Mouse (Mus musculus) induced T-regulatory cell, adult 2 months (primary cell): ENCODE results near the gene Nxf7.
"Not testable (repeated sequence)": the region's sequence is repeated elsewhere in the genome, so short reads cannot be mapped to it uniquely, and the experiment has no call there.

ENCODE experiments used
- DNase-seq: peaks from one replicate; pipeline ENCODE4 v3.0.0-alpha.2; 2012; ENCODE audit warnings: low read depth

Nxf7 gene

DNA sequence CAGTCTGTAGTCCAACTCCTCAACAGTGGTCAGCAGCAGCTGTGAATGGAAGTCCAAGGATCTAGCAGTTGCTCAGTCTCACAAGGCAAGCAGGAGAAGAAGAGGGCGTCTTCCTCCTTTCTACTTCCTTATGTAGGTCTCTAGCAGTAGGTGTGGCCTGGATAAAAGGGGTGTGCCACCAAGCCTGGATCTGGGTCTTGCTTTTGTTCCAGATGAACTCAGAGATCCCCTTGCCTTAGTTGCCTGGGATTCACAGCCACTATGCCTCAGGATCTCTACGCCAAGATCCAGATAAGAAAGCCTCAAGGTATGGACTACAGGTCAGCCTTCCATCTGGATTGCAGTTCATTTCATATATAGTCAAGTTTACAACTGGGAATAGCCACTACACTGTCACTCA, at the start of gene Nxf7:
TSS of gene Nxf7 (minus strand) at position 101 of the 400 bp plus-strand sequence.
- DNase-seq, result no peak

DNA sequence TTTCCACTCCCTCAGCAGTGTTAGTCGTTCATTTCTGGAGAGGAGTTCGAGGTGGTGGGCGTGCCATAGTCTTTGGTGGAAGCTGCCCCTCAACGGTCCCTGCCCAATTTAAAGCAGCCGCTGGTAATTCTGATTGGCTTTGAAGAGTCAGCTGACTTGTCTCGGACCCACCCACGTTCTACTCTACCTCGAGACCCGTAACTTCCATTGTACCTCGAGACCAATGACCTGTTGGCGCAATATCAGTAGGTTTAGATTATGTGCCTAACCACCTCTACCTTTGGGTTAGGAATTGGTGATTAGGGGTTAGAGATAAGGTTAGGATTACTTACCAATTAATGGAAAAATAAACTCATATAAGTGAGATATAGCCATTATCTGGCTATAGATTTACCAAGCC, 29.0 kb upstream of the Nxf7 start, which contains the start of gene Prame:
TSS of gene Prame (minus strand) at position 101 of the 400 bp plus-strand sequence.
- no peak for DNase-seq

DNA sequence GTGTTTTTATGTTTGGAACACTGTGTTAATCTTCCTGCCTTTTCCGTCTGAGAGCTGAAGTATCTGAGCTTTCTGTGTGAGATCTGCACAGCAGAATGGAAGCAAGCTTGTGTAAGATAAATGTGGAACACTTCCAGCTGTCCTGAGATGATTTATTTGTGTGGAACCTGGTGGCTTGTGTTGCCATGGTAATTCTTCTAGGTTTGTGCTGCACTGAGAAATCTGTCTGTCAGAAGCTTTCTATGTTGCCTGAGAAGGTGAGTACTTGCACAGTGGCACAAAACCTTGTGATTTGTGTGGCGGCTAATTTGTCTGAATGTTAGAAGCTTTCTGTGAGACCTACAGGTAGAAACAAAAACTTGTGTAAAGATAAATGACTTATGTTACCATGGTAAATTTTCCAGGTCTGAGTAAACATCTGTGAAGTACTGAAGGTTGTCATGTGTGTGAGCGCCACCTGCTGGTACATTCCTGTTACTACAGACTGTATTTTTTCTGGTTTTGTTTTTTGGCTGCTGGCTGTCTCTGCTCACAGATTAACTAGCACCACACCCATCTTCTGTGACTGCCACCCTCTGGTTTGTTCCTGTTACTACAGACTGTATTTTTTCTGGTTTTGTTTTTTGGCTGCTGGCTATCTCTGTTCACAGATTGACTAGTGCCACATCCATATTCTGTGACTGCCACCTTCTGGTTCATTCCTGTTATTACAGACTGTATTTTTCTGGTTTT, 2.9 kb upstream of the Nxf7 start:
- DNase-seq, result peak; percentile 68

DNA sequence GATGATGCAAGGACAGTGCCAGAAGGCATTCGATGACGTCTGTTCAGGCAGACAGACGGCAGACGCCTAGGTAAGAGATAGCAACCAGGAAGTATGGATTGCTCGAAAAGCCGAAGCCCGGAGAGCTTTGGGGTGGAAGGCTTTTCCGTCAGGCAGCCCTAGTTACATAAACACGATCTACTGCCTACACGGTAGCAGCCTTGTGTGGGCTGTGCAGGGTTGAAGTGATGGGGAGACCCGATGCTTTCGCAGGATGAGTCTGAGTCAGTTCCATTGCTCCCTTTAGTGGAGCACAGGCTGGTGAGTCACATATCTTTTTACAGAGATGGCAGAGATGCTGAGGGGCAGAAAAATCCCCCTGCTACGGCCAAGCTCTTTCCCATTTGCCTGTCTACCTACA, 481 bp downstream of the Nxf7 start:
- DNase-seq, result no peak

DNA sequence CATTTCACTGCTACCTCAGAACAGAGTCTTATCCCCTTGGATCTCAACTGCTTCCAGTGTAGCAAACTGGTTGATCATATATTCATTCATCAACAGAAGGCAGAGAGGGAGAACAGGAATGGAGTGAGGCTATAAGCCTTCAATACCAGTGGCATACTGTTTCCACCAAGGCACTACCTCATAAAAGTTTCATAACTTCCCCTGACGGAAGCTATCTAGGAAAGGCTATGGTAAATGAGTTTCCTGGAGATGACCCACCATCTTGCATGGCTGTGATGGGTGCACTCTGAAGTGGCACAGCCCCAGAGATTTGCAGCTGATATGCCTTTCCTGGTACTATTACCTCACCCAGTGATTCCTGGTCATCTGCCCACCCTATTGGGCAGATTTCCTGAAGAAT, 22.2 kb downstream of the Nxf7 start:
- no peak for DNase-seq

DNA sequence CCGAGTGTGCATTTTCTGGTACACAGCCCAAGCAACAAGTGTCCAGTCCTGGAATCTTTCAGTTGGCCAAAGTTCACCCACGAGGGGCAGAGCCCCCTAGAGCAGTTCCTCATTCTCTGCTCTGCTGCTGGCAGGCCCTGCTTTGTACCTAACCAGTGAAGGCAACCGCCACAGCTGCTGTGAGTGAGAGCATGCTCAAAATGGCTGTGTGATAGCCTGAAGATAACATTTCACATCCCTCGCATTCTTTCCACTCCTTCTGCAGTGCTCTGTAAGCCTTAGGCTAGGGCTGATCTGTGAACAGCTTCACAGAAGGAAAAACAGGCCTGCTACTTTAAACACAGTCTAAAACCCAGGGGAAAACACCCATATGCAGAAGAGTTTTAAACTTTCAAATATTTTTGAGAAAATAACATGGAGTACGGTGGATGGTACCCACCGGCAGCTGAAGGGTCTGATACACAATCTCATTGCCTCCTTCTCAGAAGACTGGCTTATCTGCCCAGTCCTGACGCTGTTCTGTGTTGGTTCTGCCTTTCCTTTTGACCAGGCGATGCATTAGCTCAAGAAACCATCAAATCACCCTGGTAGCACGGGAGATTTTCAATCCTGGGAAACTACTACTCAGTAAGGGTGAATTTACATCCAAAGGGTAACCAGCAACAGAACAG, 23.5 kb downstream of the Nxf7 start:
- not testable (repeated sequence) for DNase-seq

DNA sequence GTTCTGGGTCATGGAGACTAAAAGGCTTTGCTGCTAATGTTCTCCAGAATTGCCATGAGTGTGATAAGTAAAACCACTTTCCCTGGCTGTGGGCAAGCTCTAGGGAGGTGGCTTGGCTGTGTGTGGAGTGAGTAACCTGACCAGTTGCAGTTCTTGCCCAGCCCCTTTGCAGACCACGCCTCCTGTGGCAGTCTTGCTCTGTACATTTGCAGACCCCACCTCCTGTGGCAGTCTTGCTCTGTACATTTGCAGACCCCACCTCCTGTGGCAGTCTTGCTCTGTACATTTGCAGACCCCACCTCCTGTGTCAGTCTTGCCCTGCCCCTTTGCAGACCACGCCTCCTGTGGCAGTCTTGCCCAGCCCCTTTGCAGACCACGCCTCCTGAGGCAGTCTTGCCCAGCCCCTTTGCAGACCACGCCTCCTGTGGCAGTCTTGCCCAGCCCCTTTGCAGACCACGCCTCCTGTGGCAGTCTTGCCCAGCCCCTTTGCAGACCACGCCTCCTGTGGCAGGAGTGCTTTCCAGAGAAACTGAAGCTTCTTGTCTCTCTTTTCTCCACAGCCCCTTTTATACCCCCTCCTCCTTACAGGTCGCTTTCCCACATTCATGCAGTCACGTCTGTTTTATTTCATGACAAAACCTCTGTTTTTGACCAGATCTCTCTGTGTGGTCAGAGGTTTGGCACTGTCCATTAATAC, 24.2 kb downstream of the Nxf7 start:
- not testable (repeated sequence) for DNase-seq

DNA sequence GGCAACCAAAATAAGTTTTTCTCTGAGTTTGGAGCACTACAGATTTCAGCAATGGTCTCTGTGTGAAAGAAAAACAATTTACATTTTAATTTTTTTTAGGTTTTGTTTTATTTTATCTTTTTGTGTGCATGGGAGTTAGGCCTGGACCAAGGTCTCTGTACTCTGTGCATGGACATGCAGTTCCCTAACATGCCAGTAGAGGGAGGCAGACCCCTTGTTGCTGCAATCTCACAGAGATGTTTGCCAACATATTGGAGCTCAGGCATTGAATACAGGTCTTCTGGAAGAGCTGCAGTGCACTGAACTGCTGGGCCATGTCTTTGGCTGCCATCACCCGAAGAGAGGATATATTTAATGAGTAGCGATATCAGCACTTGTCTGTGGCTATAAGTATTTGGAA, 29.1 kb downstream of the Nxf7 start:
- DNase-seq, result peak; percentile 64

DNA sequence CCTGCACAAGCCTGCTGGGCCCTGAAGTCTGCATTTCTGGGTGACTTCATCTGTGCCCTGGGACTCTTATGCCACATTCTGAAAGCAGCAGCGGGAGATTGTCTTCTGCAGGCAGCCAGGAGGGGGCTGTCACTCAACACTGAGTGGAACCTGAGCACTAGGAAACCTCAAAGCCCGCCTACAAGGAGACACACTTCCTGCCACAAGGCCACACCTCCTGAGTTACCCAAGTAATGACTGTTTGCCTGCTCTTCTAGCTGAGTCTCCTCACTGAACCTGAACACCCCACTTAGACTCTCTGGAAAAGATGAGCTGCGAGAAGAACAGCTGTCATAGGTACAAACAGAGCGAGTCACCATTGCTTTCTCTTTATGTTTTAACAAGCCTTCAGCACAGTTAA, 33.6 kb downstream of the Nxf7 start:
- peak; percentile 50 for DNase-seq

DNA sequence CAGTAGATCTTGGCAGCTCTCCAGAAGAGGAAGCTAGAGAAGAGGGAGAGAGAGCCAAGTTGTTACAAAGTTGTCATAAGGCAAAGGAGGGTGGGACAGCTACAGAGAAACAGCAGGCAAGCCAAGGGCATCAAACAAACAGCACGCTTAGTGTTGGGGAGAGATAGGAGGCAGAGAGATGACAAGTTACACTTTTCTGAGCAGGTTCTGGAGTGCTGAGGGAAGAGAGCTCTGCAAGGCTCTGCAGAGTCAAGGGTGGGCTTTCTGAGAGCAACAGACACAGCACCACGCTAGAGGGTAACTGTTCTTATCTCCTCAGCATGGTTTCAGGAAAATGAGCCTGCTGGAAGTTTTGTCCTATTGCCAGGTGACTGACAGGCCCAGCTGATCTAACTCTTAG, 35.7 kb downstream of the Nxf7 start:
- no peak for DNase-seq

DNA sequence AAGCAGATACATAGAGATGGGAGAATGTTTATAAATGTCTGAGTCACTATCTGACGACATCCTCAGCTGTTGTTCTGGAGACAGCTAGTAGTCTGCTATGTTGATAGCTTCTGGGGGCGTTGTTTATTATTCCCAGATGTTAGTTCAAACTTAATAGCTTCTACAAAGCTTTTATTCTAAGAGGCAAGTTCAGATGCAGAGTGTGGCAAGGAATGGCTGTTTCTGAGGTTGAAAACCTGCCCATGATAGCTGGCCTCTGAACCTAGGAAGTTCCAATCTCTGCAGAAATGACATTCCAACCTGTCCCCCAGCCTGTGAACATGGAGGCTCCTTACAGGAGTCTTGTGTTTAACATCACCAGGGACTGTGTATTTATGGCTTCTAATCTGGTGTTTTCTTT, 36.9 kb downstream of the Nxf7 start:
- DNase-seq, result not testable (repeated sequence)

DNA sequence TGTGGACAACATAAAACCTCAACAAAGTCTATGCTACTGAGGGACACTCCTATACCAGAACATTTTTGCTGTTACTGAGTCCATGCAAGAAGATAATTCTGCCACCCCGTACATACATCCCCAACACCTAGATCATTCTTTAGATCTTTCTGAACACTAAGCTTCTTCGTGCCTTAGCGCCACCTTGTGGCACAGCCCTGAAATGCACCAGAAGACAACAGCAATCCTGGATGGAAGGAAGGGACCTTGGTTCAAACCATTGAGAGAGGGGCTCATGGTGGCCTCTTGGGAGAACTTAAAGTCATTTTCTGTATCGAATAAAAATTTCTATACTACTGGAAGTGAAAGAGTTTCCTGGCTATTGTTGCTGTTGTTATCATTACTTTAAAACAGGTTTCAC, 37.6 kb downstream of the Nxf7 start:
- DNase-seq, result peak; percentile 42

DNA sequence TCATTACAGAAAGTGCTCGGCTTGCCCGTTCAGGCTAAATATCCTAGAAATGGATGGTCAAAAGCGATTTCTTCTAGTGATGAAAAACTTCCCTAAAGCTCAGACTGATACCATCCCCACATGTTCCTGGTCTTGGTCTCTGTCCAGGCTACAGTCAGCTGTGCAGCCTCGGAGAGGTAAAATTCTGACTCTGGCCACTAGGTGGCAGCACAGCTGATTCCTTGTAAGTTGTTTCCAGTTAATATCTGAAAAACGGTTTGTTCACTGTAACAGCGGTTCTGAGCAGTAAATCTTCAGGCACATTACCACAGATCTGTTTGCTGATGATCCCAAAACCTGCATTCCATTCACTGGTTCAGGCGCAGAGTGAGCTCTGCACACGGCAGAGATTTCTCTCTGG, 38.9 kb downstream of the Nxf7 start:
- peak; percentile 34 for DNase-seq
